Mouse (Mus musculus) hindbrain, postnatal 0 days (tissue): ENCODE measurements around the gene Chchd4. TPM values are rescaled to one million over a fixed set of nuclear protein-coding genes. Genes with fewer than 3 reads are reported as not detected.
A peak's percentile ranks its signal among the peaks of the same experiment; 100 is the strongest.

ENCODE experiments used
- ATAC-seq: fragments of 200-750 bp; cut with Nextera tagmentation; 2 replicates; pipeline ENCODE4 v1.8.0; 2017; ENCODE audit warnings: mild to moderate bottlenecking, moderate TSS enrichment, moderate library complexity
- DNase-seq: peaks from one replicate; pipeline ENCODE4 v3.0.0-alpha.2; 2015; ENCODE audit warnings: low spot score
- H3K27ac ChIP-seq: fragments of 300-500 bp; sonication (generic); 2 replicates; pipeline ENCODE4 v1.5.1; 2014; ENCODE audit warnings: mild to moderate bottlenecking
- H3K27me3 ChIP-seq: fragments of 300-500 bp; sonication (generic); 2 replicates; pipeline ENCODE4 v1.6.1; 2014; ENCODE audit warnings: low read length, mixed read lengths; ENCODE audit not compliant: insufficient read depth
- H3K36me3 ChIP-seq: fragments of 300-500 bp; sonication (generic); 2 replicates; pipeline ENCODE4 v1.6.1; 2014; ENCODE audit warnings: low read length, mixed read lengths; ENCODE audit not compliant: insufficient read depth
- H3K4me1 ChIP-seq: fragments of 300-500 bp; sonication (generic); 2 replicates; pipeline ENCODE4 v1.6.1; 2014; ENCODE audit warnings: antibody characterized with exemption, low read length, mixed read lengths; ENCODE audit not compliant: insufficient read depth
- H3K4me2 ChIP-seq: fragments of 300-500 bp; sonication (generic); 2 replicates; pipeline ENCODE4 v1.6.1; 2014; ENCODE audit warnings: low read depth, mild to moderate bottlenecking, low read length, moderate library complexity, mixed read lengths
- H3K4me3 ChIP-seq: fragments of 300-500 bp; sonication (generic); 2 replicates; pipeline ENCODE4 v1.5.1; 2014; ENCODE audit warnings: low read length
- H3K9ac ChIP-seq: fragments of 300-500 bp; sonication (generic); replicated peaks from 2 replicates; pipeline ENCODE4 v1.6.1; 2014; ENCODE audit warnings: mild to moderate bottlenecking, low read length, moderate library complexity, mixed read lengths
- H3K9me3 ChIP-seq: fragments of 300-500 bp; sonication (generic); 2 replicates; pipeline ENCODE4 v1.6.1; 2016; ENCODE audit warnings: low read length, mixed read lengths
- CTCF ChIP-seq: IDR thresholded peaks from 2 replicates; pipeline ENCODE4 v1.5.1; 2016; ENCODE audit warnings: antibody characterized with exemption, control low read depth, low read depth
- WGBS: fragments of 180-500 bp; shearing (Covaris S2); extraction: QIAGEN DNeasy Blood & Tissue Kit; methylation state at CpG from one replicate; pipeline ENCODE4 v1.1.7; 2014; 5-methylcytosine and 5-hydroxymethylcytosine counted together
- polyA plus RNA-seq: library from polyadenylated mRNA; unstranded; fragments of >200 nt; fragmentation: Nextera tagmentation; extraction: Ambion mirVana; gene quantifications from 2 replicates; pipeline ENCODE4 v1.2.1, GENCODE M21; 2015
- total RNA-seq: library from RNA; depleted of rRNA; stranded (reverse); fragments of >200 nt; gene quantifications from 2 replicates; pipeline ENCODE4 v1.2.3, GENCODE M21; 2014

Gene Chchd4
- total and polyA plus RNA-seq, 2 experiments from 2014 or later: 15.0 to 32.1 TPM

- 89% methylated on average over 10 of the region's 10 CpGs for WGBS
- Histone ChIP-seq H3K36me3 (peaks cover 37% of the 10 kb centered on the region), H3K27ac (no peak overlapping the region), H3K9me3 (no peaks in the 10 kb centered on the region), H3K4me1 (no peaks in the 10 kb centered on the region), H3K4me2 (no peak overlapping the region), H3K27me3 (no peaks in the 10 kb centered on the region), H3K9ac (no peak overlapping the region), H3K4me3 (no peak overlapping the region)
- DNase-seq: no peak
- TF ChIP-seq CTCF: no peak
- no peak for ATAC-seq
These were observed 19.7 kb upstream of the Chchd4 start for GRCm38 (mm10) chr6:91493053-91493452.

- Histone ChIP-seq H3K9ac (no peak overlapping the region), H3K27ac (no peak overlapping the region), H3K27me3 (no peaks in the 10 kb centered on the region), H3K4me1 (no peaks in the 10 kb centered on the region), H3K9me3 (no peaks in the 10 kb centered on the region), H3K4me2 (no peak overlapping the region), H3K4me3 (no peak overlapping the region), H3K36me3 (peaks cover 47% of the 10 kb centered on the region)
- DNase-seq (no peak), ATAC-seq (no peak)
- TF ChIP-seq CTCF: no peak
- 75% methylated on average over 6 of the region's 6 CpGs for WGBS
These were observed 17.7 kb upstream of the Chchd4 start for GRCm38 (mm10) chr6:91491004-91491403.

GRCm38 (mm10) chr6:91489872-91490271, 16.5 kb upstream of the Chchd4 start:
- TF ChIP-seq CTCF: no peak
- Histone ChIP-seq H3K27me3 (no peaks in the 10 kb centered on the region), H3K4me1 (no peaks in the 10 kb centered on the region), H3K9me3 (no peaks in the 10 kb centered on the region), H3K36me3 (peaks cover 54% of the 10 kb centered on the region), H3K4me2 (no peak overlapping the region), H3K9ac (no peak overlapping the region), H3K4me3 (no peak overlapping the region), H3K27ac (no peak overlapping the region)
- no peak for DNase-seq
- no peak for ATAC-seq
- 82% methylated on average over 10 of the region's 10 CpGs for WGBS

GRCm38 (mm10) chr6:91488496-91489212, 15.3 kb upstream of the Chchd4 start:
- no peak overlapping the region for H3K27ac ChIP-seq
- ATAC-seq: peak; percentile 18; the same call in 1 of the 2 replicates
- WGBS: 83% methylated on average over 9 of the region's 9 CpGs
- H3K9ac ChIP-seq: no peak overlapping the region
- no peaks in the 10 kb centered on the region for H3K27me3 ChIP-seq
- H3K4me2 ChIP-seq: no peak overlapping the region
- H3K36me3 ChIP-seq: peaks cover 57% of the 10 kb centered on the region
- H3K4me1 ChIP-seq: no peaks in the 10 kb centered on the region
- no peak for DNase-seq
- no peak for TF ChIP-seq CTCF
- no peak overlapping the region for H3K4me3 ChIP-seq
- no peaks in the 10 kb centered on the region for H3K9me3 ChIP-seq

GRCm38 (mm10) chr6:91486736-91487453, 13.5 kb upstream of the Chchd4 start:
- H3K4me3 ChIP-seq: no peak overlapping the region
- no peak overlapping the region for H3K4me2 ChIP-seq
- ATAC-seq (no peak), DNase-seq (no peak)
- H3K36me3 ChIP-seq: peaks cover 70% of the 10 kb centered on the region
- no peaks in the 10 kb centered on the region for H3K9me3 ChIP-seq
- H3K27ac ChIP-seq: no peak overlapping the region
- no peaks in the 10 kb centered on the region for H3K27me3 ChIP-seq
- no peak for TF ChIP-seq CTCF
- WGBS: 92% methylated on average over 15 of the region's 15 CpGs
- no peak overlapping the region for H3K9ac ChIP-seq
- H3K4me1 ChIP-seq: no peaks in the 10 kb centered on the region

GRCm38 (mm10) chr6:91483371-91483770, 10.0 kb upstream of the Chchd4 start:
- Histone ChIP-seq H3K9me3 (no peaks in the 10 kb centered on the region), H3K36me3 (peaks cover 98% of the 10 kb centered on the region), H3K4me2 (no peak overlapping the region), H3K4me3 (no peak overlapping the region), H3K9ac (no peak overlapping the region), H3K4me1 (no peaks in the 10 kb centered on the region), H3K27ac (no peak overlapping the region), H3K27me3 (no peaks in the 10 kb centered on the region)
- WGBS: 96% methylated on average over 2 of the region's 2 CpGs
- no peak for TF ChIP-seq CTCF
- DNase-seq (no peak), ATAC-seq (no peak)

GRCm38 (mm10) chr6:91476541-91476940, 3.2 kb upstream of the Chchd4 start:
- Histone ChIP-seq H3K9ac (no peak overlapping the region), H3K27ac (no peak overlapping the region), H3K4me3 (no peak overlapping the region), H3K9me3 (no peaks in the 10 kb centered on the region), H3K4me2 (no peak overlapping the region), H3K27me3 (no peaks in the 10 kb centered on the region), H3K4me1 (peaks cover 14% of the 10 kb centered on the region), H3K36me3 (peaks cover 44% of the 10 kb centered on the region)
- ATAC-seq: no peak
- no peak for TF ChIP-seq CTCF
- 94% methylated on average over 2 of the region's 2 CpGs for WGBS
- no peak for DNase-seq
